Mouse (Mus musculus): Measurements from ENCODE around the gene Efnb1. TPM values are rescaled to one million over a fixed set of nuclear protein-coding genes. Genes with fewer than 3 reads are reported as not detected.
"Not testable (repeated sequence)": the region's sequence is repeated elsewhere in the genome, so short reads cannot be mapped to it uniquely, and the experiment has no call there.

Efnb1 gene
- 42.9 and 54.1 TPM in 2 replicates for polyA plus RNA-seq (2016; fragmentation: Nextera tagmentation; extraction: Ambion mirVana)

DNA sequence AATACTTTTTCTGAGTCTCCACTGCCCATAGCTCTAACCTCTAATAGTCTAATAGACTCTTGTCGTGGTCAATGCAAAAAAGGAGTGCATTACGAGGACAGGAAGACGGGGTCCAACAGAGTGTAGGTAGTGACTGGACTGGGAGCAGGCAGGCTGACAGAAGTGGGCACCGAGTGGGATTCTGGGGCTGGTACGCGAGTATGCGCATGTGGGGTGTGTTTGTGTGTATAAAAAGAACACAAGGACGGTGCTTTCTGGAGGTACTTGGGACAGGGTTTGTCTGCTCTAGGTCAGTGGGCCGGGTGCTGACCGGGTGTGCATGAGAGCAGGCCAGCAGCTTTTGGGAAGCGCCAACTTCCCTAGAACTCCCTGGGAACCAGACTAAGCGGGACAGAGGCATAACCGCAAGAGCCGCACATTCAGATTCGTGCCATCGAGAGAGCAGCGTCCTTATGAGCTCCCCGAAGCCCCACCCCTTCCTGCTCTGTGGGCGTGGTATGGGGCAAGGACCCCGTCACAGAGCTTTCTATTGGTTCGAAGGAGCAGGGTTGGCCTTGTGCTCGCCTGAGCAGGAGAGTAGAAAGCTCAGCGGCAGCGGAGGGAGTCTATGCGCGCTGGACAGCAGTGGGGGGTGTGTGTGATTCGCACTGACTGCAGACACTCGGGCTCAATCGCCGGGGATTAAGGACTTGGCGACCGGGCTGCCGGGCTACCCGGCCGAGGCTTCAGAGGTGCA lies at the start of gene Efnb1:
TSS of gene Efnb1 (plus strand) at position 608 of the 736 bp plus-strand sequence.
- H3K27ac ChIP-seq = peak within 1 kb of the TSS; percentile 91
- DNase-seq (ENCODE audit: low spot score) = peak; percentile 79
- no peaks in the 10 kb centered on the region for H3K9me3 ChIP-seq (replicated peaks)
- peak within 1 kb of the TSS; percentile 76 for H3K4me3 ChIP-seq
- peaks cover 100% of the 10 kb centered on the region for H3K27me3 ChIP-seq (ENCODE audit: low read depth, poor library complexity, severe bottlenecking)
- 14% methylated on average over 32 of the region's 35 CpGs for WGBS
- peaks cover 6% of the 10 kb centered on the region; the same call in 1 of the 2 replicates for H3K36me3 ChIP-seq
- peaks cover 28% of the 10 kb centered on the region for H3K4me1 ChIP-seq

GRCm38 (mm10) chrX:99092704-99093103 lies 43.2 kb upstream of the Efnb1 start:
- WGBS = 73% methylated on average over 2 of the region's 2 CpGs
- H3K4me3 ChIP-seq = no peak overlapping the region
- no peaks in the 10 kb centered on the region for H3K9me3 ChIP-seq (replicated peaks)
- H3K27ac ChIP-seq = no peak overlapping the region
- H3K27me3 ChIP-seq (ENCODE audit: low read depth, poor library complexity, severe bottlenecking) = peaks cover 87% of the 10 kb centered on the region
- H3K4me1 ChIP-seq = no peaks in the 10 kb centered on the region
- DNase-seq (ENCODE audit: low spot score) = no peak
- no peaks in the 10 kb centered on the region for H3K36me3 ChIP-seq

- H3K9me3 ChIP-seq (replicated peaks); H3K27ac ChIP-seq; H3K4me1 ChIP-seq; DNase-seq (ENCODE audit: low spot score); H3K4me3 ChIP-seq; H3K36me3 ChIP-seq: not testable (repeated sequence)
- peaks cover 54% of the 10 kb centered on the region for H3K27me3 ChIP-seq (ENCODE audit: low read depth, poor library complexity, severe bottlenecking)
- WGBS = 59% methylated on average over 6 of the region's 10 CpGs
Measured at GRCm38 (mm10) chrX:99111088-99111724, 24.7 kb upstream of the Efnb1 start.

DNA sequence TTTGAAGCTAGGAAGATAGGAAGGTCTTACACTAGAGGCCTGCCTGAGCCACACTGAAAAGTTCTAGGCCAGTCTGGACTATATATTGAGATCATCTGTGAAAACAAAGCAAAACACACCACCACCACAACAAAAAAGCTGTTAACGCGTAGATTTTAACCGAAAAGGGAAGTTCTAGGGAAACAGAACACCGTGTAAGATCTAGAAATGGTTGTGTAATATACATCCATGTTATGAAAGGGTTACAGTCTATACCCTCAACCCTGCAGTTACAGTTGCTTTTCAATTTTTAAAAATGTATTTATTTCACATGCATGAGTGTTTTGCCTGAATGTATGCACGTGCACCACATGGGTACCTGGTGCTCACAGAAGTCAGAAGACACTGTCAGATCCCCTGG lies 16.4 kb upstream of the Efnb1 start:
- no peaks in the 10 kb centered on the region for H3K9me3 ChIP-seq (replicated peaks)
- DNase-seq (ENCODE audit: low spot score) = no peak
- H3K27me3 ChIP-seq (ENCODE audit: low read depth, poor library complexity, severe bottlenecking) = peaks cover 88% of the 10 kb centered on the region
- no peaks in the 10 kb centered on the region for H3K4me1 ChIP-seq
- no peaks in the 10 kb centered on the region for H3K36me3 ChIP-seq
- H3K4me3 ChIP-seq = no peak overlapping the region
- WGBS = 89% methylated on average over 5 of the region's 5 CpGs
- H3K27ac ChIP-seq = no peak overlapping the region

GRCm38 (mm10) chrX:99130059-99130458 lies 5.9 kb upstream of the Efnb1 start:
- WGBS = 35% methylated on average over 3 of the region's 3 CpGs
- Histone ChIP-seq H3K9me3 (replicated peaks) (no peaks in the 10 kb centered on the region), H3K4me1 (peaks cover under 1% of the 10 kb centered on the region), H3K4me3 (no peak overlapping the region), H3K36me3 (no peaks in the 10 kb centered on the region), H3K27ac (no peak overlapping the region), H3K27me3 (ENCODE audit: low read depth, poor library complexity, severe bottlenecking) (peaks cover 100% of the 10 kb centered on the region)
- DNase-seq (ENCODE audit: low spot score) = peak; percentile 68

- 80% methylated on average over 6 of the region's 6 CpGs for WGBS
- no peak overlapping the region for H3K27ac ChIP-seq
Measured at GRCm38 (mm10) chrX:99132573-99132972, 3.4 kb upstream of the Efnb1 start.

DNA sequence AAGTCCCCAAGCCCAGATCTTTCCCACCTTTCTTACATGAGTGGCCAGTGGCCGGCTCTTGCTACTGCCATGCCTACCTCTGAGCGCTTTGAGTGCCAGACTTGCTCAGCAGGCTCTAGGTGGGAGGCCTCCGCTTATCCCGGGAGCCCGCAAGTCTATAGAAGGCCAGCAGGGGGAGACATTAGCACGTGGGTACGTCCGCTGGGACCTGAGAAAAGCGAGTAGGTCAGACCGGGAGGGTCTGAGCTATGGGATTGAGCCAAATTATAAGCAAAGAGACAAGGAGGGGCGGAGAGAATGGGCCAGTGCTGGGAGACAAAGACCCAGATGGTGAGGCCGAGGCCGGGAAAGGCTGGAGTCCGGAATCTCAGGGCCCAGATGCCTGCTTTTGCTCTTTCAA lies 1.0 kb upstream of the Efnb1 start:
- 10% methylated on average over 14 of the region's 14 CpGs for WGBS
- Histone ChIP-seq H3K27me3 (ENCODE audit: low read depth, poor library complexity, severe bottlenecking) (peaks cover 100% of the 10 kb centered on the region), H3K4me1 (peaks cover 20% of the 10 kb centered on the region), H3K9me3 (replicated peaks) (no peaks in the 10 kb centered on the region), H3K27ac (peak overlapping the region; percentile 91), H3K4me3 (peak overlapping the region; percentile 76), H3K36me3 (0 out of 2 replicates have a peak, but pooled peaks cover 4% of the 10 kb centered on the region)
- peak; percentile 87 for DNase-seq (ENCODE audit: low spot score)

More at GRCm38 (mm10) chrX:99132573-99132972, 3.4 kb upstream of the Efnb1 start:
- H3K4me3 ChIP-seq = no peak overlapping the region
- DNase-seq (ENCODE audit: low spot score) = peak; percentile 24
- H3K27me3 ChIP-seq (ENCODE audit: low read depth, poor library complexity, severe bottlenecking) = peaks cover 100% of the 10 kb centered on the region
- peaks cover 7% of the 10 kb centered on the region for H3K4me1 ChIP-seq
- no peaks in the 10 kb centered on the region for H3K9me3 ChIP-seq (replicated peaks)
- no peaks in the 10 kb centered on the region for H3K36me3 ChIP-seq

DNA sequence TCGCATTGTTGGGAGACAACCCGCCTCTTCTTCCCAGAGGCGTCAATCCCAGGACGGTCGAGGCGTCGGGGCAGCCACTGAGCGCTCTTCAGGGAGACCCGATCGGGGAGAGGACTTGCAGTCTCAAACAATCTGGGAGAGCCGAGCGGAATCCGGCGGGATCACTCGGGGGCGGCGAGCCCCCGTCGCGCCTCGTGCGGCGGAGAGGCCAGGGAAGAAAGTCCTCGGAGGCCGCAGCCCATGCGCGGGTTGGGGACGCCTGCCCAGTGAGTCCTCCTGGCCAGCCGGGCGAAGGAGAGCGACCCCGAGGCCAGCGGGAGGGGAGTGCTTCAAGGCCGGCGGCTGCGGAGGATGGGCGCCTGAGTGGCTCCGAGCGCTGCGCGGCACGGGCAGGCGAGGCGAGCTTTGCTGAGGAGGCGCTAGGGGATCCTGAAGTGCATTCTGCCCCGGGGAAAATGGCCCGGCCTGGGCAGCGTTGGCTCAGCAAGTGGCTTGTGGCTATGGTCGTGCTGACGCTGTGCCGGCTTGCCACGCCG lies 569 bp downstream of the Efnb1 start:
- WGBS = 13% methylated on average over 53 of the region's 53 CpGs
- Histone ChIP-seq H3K9me3 (replicated peaks) (no peaks in the 10 kb centered on the region), H3K4me1 (peaks cover 36% of the 10 kb centered on the region), H3K36me3 (peaks cover 13% of the 10 kb centered on the region; the same call in 1 of the 2 replicates), H3K4me3 (peak overlapping the region; percentile 76), H3K27ac (peak overlapping the region; percentile 91), H3K27me3 (ENCODE audit: low read depth, poor library complexity, severe bottlenecking) (peaks cover 100% of the 10 kb centered on the region)
- peak; percentile 49 for DNase-seq (ENCODE audit: low spot score)

- Histone ChIP-seq H3K9me3 (replicated peaks) (no peaks in the 10 kb centered on the region), H3K36me3 (peaks cover 16% of the 10 kb centered on the region; the same call in 1 of the 2 replicates), H3K4me1 (peaks cover 44% of the 10 kb centered on the region), H3K27me3 (ENCODE audit: low read depth, poor library complexity, severe bottlenecking) (peaks cover 100% of the 10 kb centered on the region), H3K27ac (peak overlapping the region; percentile 91), H3K4me3 (peak overlapping the region; percentile 76)
- DNase-seq (ENCODE audit: low spot score) = peak; percentile 34
- WGBS = 19% methylated on average over 31 of the region's 31 CpGs
Measured at GRCm38 (mm10) chrX:99137143-99137870, 1.4 kb downstream of the Efnb1 start.

DNA sequence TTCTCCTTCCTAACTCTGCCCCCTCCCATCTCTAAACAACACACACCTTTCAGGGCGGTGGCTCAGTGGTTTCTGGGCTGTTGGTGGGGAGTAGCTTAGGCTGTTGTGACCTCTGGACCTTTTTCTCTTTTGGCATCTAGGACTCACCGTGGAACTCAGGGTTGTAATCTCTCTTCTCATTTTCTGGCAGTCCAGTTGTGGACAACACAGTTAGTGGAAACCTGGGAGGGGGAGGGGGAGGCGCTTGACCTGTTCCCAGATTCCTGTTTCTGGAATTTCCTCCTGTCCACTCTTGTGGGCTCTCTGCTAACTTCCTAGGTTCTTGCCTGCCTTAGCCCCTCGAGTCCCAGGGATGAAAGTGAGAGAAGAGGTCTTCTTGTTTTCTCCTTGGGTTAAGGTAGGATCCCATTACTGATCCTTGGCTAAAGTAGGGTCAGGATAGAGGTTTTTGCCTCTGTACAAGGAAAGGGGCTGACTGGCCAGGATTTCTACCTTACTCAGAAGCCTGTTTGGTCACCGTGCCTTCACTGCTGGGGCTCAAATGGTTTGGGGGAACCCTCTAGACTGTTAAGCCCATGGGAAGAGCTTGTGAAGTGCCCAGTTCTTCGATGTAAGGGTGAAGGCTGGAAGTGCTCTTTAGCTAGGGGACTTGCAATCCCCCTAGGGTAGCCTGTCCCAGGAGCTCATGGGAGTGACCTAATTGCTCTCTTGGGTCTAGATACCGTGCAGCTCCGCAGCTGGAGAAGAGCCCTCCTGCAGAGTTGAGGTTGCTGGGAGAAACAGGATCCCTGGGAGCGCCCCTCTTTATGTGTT lies 2.2 kb downstream of the Efnb1 start:
- 28% methylated on average over 9 of the region's 9 CpGs for WGBS
- Histone ChIP-seq H3K27me3 (ENCODE audit: low read depth, poor library complexity, severe bottlenecking) (peaks cover 100% of the 10 kb centered on the region), H3K4me1 (peaks cover 44% of the 10 kb centered on the region), H3K9me3 (replicated peaks) (no peaks in the 10 kb centered on the region), H3K36me3 (peaks cover 18% of the 10 kb centered on the region), H3K4me3 (peak overlapping the region; percentile 76), H3K27ac (peak overlapping the region; percentile 91)
- DNase-seq (ENCODE audit: low spot score) = peak; percentile 31

- H3K4me1 ChIP-seq = peaks cover 45% of the 10 kb centered on the region
- DNase-seq (ENCODE audit: low spot score) = no peak
- H3K27me3 ChIP-seq (ENCODE audit: low read depth, poor library complexity, severe bottlenecking) = peaks cover 100% of the 10 kb centered on the region
- no peak overlapping the region for H3K27ac ChIP-seq
- 72% methylated on average over 8 of the region's 8 CpGs for WGBS
- H3K9me3 ChIP-seq (replicated peaks) = no peaks in the 10 kb centered on the region
- peaks cover 47% of the 10 kb centered on the region for H3K36me3 ChIP-seq
- H3K4me3 ChIP-seq = peak overlapping the region; percentile 76
Measured at GRCm38 (mm10) chrX:99141079-99141478, 5.1 kb downstream of the Efnb1 start.

DNA sequence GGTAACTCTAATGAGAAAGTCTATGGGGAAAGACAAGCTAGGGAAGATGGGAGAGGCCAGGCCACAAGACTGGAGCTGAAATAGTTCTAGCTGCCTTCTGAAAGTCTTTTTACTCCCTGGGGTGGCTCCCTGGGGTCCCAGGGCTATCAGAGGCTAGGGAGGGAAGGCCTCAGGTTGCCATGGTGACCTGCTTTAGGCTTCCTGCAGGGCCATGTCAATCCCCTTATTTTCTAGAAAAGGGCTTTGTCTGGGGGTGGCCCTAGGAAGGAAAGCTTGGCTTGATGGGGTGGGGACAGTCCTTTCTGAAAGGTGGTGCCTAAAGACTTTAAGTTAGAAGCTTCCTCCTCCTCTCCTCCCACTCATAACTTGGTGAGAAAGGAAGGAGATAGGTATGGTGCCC lies 6.0 kb downstream of the Efnb1 start:
- Histone ChIP-seq H3K27ac (no peak overlapping the region), H3K27me3 (ENCODE audit: low read depth, poor library complexity, severe bottlenecking) (peaks cover 100% of the 10 kb centered on the region), H3K4me1 (peaks cover 49% of the 10 kb centered on the region), H3K4me3 (no peak overlapping the region; the same call in 1 of the 2 replicates), H3K36me3 (peaks cover 55% of the 10 kb centered on the region), H3K9me3 (replicated peaks) (no peaks in the 10 kb centered on the region)
- no peak for DNase-seq (ENCODE audit: low spot score)

Measured in limb, embryonic 10.5 days (tissue).